Mouse (Mus musculus): ENCODE data around the gene Clasrp.

DNA sequence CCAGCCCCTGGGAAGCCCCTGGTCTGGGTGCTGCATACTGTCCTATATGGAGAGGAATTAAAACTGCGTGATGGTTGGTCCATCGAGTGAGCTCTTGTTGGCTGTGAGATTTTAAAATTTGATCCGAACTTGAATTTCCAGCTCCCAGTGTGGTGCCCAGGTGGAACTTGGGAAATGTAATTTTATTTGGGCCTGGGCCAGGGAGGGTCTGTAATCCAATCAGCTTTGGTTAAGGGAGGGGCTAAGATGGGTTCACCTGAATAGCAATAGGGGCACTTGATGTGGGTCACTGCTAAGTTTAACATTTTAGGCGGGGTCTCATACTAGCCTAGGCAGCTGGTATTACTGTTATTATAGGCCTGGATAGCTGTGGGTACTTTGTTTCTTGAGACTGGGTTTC lies 25.9 kb downstream of the Clasrp start:
- TF ChIP-seq CTCF (IDR thresholded peaks at IDR 0.05; ENCODE audit: extremely low read depth, insufficient read depth, low read length) (no peak), POLR2A (IDR thresholded peaks at IDR 0.05; ENCODE audit: extremely low read depth, insufficient read depth, low read length) (no peak)
